Mouse (Mus musculus): Measurements from ENCODE around the gene Mysm1. TPM values are rescaled to one million over a fixed set of nuclear protein-coding genes. Genes with fewer than 3 reads are reported as not detected.

Gene Mysm1
- 31.1 and 31.6 TPM in 2 replicates for polyA plus RNA-seq (2014; fragmentation: Nextera tagmentation; extraction: Ambion mirVana)

- peak within 1 kb of the TSS; percentile 92 for H3K27ac ChIP-seq (ENCODE audit: low read depth)
- H3K27me3 ChIP-seq (ENCODE audit: insufficient read depth, low read length) = no peaks in the 10 kb centered on the region
- peak within 1 kb of the TSS; percentile 85 for H3K9ac ChIP-seq
- H3K4me2 ChIP-seq = peak within 1 kb of the TSS; percentile 84
- TF ChIP-seq CTCF (IDR thresholded peaks at IDR 0.05; ENCODE audit: low read depth) = peak; percentile 26; the same call in 1 of the 2 replicates
- H3K4me3 ChIP-seq (ENCODE audit: low read depth, low read length) = peak within 1 kb of the TSS; percentile 83
- DNase-seq (peak; percentile 96), ATAC-seq (ENCODE audit: insufficient read depth) (peak; percentile 100)
- H3K9me3 ChIP-seq (ENCODE audit: low read depth, low read length) = no peaks in the 10 kb centered on the region
- under 1% methylated on average over 69 of the region's 69 CpGs for WGBS
- peaks cover 15% of the 10 kb centered on the region for H3K36me3 ChIP-seq (ENCODE audit: insufficient read depth)
- H3K4me1 ChIP-seq (ENCODE audit: insufficient read depth) = peaks cover 7% of the 10 kb centered on the region; the same call in 1 of the 2 replicates
These were observed at the start of gene Mysm1 for GRCm38 (mm10) chr4:94978590-94979499. Gene Mysm1 (minus strand): TSS chr4:94979100.

GRCm38 (mm10) chr4:95025847-95026600 lies 47.1 kb upstream of the Mysm1 start:
- no peak for DNase-seq
- H3K9me3 ChIP-seq (ENCODE audit: low read depth, low read length) = no peaks in the 10 kb centered on the region

GRCm38 (mm10) chr4:95023350-95023953 lies 44.6 kb upstream of the Mysm1 start:
- Histone ChIP-seq H3K4me2 (no peak overlapping the region), H3K36me3 (ENCODE audit: insufficient read depth) (no peaks in the 10 kb centered on the region), H3K27me3 (ENCODE audit: insufficient read depth, low read length) (no peaks in the 10 kb centered on the region), H3K9ac (no peak overlapping the region), H3K27ac (ENCODE audit: low read depth) (no peak overlapping the region), H3K4me1 (ENCODE audit: insufficient read depth) (no peaks in the 10 kb centered on the region), H3K4me3 (ENCODE audit: low read depth, low read length) (no peak overlapping the region), H3K9me3 (ENCODE audit: low read depth, low read length) (no peaks in the 10 kb centered on the region)
- 60% methylated on average over 12 of the region's 12 CpGs for WGBS
- ATAC-seq (ENCODE audit: insufficient read depth) (no peak), DNase-seq (no peak)
- no peak for TF ChIP-seq CTCF (IDR thresholded peaks at IDR 0.05; ENCODE audit: low read depth)

More at GRCm38 (mm10) chr4:95025847-95026600, 47.1 kb upstream of the Mysm1 start:
- Histone ChIP-seq H3K36me3 (ENCODE audit: insufficient read depth) (no peaks in the 10 kb centered on the region), H3K4me3 (ENCODE audit: low read depth, low read length) (no peak overlapping the region), H3K27me3 (ENCODE audit: insufficient read depth, low read length) (no peaks in the 10 kb centered on the region), H3K27ac (ENCODE audit: low read depth) (no peak overlapping the region), H3K4me1 (ENCODE audit: insufficient read depth) (no peaks in the 10 kb centered on the region), H3K4me2 (no peak overlapping the region), H3K9ac (no peak overlapping the region)
- no peak for ATAC-seq (ENCODE audit: insufficient read depth)
- no peak for TF ChIP-seq CTCF (IDR thresholded peaks at IDR 0.05; ENCODE audit: low read depth)
- WGBS = 80% methylated on average over 16 of the region's 16 CpGs

GRCm38 (mm10) chr4:95021649-95022637 lies 43.0 kb upstream of the Mysm1 start:
- WGBS = 64% methylated on average over 12 of the region's 12 CpGs
- DNase-seq = no peak
- no peak for TF ChIP-seq CTCF (IDR thresholded peaks at IDR 0.05; ENCODE audit: low read depth)
- Histone ChIP-seq H3K4me2 (no peak overlapping the region), H3K36me3 (ENCODE audit: insufficient read depth) (no peaks in the 10 kb centered on the region), H3K4me3 (ENCODE audit: low read depth, low read length) (no peak overlapping the region), H3K4me1 (ENCODE audit: insufficient read depth) (no peaks in the 10 kb centered on the region), H3K9ac (no peak overlapping the region), H3K27me3 (ENCODE audit: insufficient read depth, low read length) (no peaks in the 10 kb centered on the region), H3K9me3 (ENCODE audit: low read depth, low read length) (no peaks in the 10 kb centered on the region), H3K27ac (ENCODE audit: low read depth) (no peak overlapping the region)
- ATAC-seq (ENCODE audit: insufficient read depth) = no peak

- Histone ChIP-seq H3K4me3 (ENCODE audit: low read depth, low read length) (no peak overlapping the region), H3K36me3 (ENCODE audit: insufficient read depth) (no peaks in the 10 kb centered on the region), H3K27ac (ENCODE audit: low read depth) (no peak overlapping the region), H3K27me3 (ENCODE audit: insufficient read depth, low read length) (no peaks in the 10 kb centered on the region), H3K4me2 (no peak overlapping the region), H3K9ac (no peak overlapping the region), H3K4me1 (ENCODE audit: insufficient read depth) (no peaks in the 10 kb centered on the region), H3K9me3 (ENCODE audit: low read depth, low read length) (no peaks in the 10 kb centered on the region)
- ATAC-seq (ENCODE audit: insufficient read depth) = no peak
- TF ChIP-seq CTCF (IDR thresholded peaks at IDR 0.05; ENCODE audit: low read depth) = no peak
- DNase-seq = no peak
- WGBS = 77% methylated on average over 2 of the region's 2 CpGs
These were observed 41.3 kb upstream of the Mysm1 start for GRCm38 (mm10) chr4:95020201-95020600.

- no peaks in the 10 kb centered on the region for H3K9me3 ChIP-seq (ENCODE audit: low read depth, low read length)
- H3K9ac ChIP-seq = no peak overlapping the region
- H3K27ac ChIP-seq (ENCODE audit: low read depth) = no peak overlapping the region
- DNase-seq (no peak), ATAC-seq (ENCODE audit: insufficient read depth) (no peak)
- no peak overlapping the region for H3K4me3 ChIP-seq (ENCODE audit: low read depth, low read length)
- WGBS = 28% methylated on average over 7 of the region's 7 CpGs
- no peak overlapping the region for H3K4me2 ChIP-seq
- H3K4me1 ChIP-seq (ENCODE audit: insufficient read depth) = no peaks in the 10 kb centered on the region
- TF ChIP-seq CTCF (IDR thresholded peaks at IDR 0.05; ENCODE audit: low read depth) = no peak
- H3K27me3 ChIP-seq (ENCODE audit: insufficient read depth, low read length) = no peaks in the 10 kb centered on the region
- no peaks in the 10 kb centered on the region for H3K36me3 ChIP-seq (ENCODE audit: insufficient read depth)
These were observed 39.3 kb upstream of the Mysm1 start for GRCm38 (mm10) chr4:95018221-95018620.
